Mouse (Mus musculus) heart, postnatal 14 days (tissue): ENCODE data around the gene Sema6d. TPM values are rescaled to one million over a fixed set of nuclear protein-coding genes. Genes with fewer than 3 reads are reported as not detected.
A peak's percentile ranks its signal among the peaks of the same experiment; 100 is the strongest.

Source experiments
- DNase-seq, 2 experiments: peaks; one replicate each; pipeline ENCODE4 v3.0.0; 2021 to 2022
- intact Hi-C: fragments of 180-260 bp; cut with DNase I; formaldehyde crosslinking; loops from one replicate; pipeline ENCODE4 v1.15.1; 2025
- total RNA-seq, 2 experiments: library from RNA; stranded (reverse); gene quantifications; 2 replicates each; pipeline ENCODE4 v1.2.3; 2021

Sema6d gene
- total RNA-seq, 2 experiments from 2014 or later, result 23.6 to 23.8 TPM

DNA sequence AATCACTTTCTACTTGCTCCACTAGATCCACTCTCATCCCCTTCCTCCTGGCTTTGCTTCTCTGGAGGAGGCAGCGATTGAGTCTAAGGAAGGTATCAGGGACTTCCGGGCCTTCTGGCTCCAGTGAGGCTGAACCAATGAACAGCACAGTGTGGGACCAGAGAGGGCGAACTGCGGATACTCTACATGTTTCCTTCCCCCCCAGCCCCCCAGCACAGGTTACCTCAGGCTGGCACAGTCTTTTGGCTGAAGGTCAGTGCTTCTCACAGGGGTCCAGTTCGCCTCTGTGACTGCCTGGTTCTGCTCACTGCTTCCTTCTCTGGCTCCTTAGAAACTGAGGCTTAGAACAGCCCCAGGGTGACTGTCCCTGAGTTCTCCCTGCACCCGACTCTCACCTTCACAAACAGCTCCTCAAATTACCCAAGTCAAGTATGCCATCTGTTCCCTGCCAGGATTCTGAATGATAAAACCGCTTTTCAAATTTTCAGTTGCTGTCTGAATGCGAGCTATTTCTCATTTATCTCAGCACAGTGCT, 512.7 kb downstream of the Sema6d start:
- intact Hi-C loops, result loop anchor here (10.0 kb wide), 1 partner anchor 582 kb away; no protein-coding TSS in a partner anchor
- DNase-seq, result no peak

DNA sequence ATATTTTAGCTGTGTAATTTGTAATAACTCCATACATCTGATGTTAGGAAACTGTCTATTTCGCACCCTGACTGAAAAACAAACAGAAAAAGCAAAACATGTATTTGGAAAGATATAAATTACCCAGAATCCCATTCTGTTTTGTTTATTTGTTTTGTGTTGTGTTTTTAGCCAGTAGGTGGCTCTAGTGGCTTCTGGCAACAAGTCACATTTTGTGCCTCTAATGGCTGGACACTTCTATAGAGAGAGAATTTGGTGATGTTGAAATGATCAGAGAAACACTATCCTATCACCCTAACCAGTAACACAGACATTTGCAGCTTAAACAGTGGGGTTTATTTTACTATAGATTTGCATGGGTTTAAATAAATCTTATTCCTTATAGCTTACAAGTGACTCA, 515.6 kb downstream of the Sema6d start:
- DNase-seq, result no peak
- intact Hi-C loops, result loop anchor here (5.0 to 10.0 kb wide), 3 partner anchors 137 to 579 kb away; no protein-coding TSS in a partner anchor

DNA sequence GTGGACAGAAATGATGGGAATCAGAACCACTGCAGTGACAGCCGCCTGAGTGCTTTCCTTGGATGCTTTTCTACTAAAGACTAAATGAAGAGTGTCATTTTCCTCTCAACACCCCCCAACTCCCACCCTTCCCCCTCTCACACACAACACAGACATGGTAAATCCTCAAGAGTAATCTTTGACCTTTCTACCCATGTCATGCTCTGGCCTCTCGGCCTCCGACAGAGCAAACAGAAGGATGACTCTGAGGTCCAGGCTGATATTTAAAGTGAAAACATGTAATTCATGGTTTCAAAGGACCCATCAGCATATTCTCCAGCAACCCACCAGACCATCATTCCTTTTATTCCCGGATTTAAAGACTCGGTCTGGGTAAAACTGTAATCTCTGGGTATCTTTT, 518.2 kb downstream of the Sema6d start:
- DNase-seq, result no peak
- intact Hi-C loops, result loop anchor here (2.0 to 10.0 kb wide), 5 partner anchors 53 to 577 kb away; no protein-coding TSS in a partner anchor

DNA sequence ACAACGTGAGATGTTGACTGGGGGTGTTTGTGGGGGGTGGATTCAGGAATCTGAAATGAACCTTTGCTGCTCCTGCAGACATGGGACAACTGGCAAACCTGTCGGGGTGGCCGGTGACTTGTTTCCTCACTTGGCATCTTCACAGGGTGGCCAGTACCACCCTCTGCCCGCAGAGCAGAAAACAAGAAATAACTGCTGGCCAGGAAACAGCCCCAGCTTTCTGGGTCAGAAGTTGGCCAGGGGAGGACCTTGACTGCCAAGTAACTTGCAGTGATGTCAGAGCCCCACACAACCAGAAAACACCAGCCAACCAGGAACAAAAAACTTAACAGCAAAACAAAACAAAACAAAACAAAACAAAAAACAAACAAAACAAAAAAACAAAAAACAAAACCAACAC, 518.8 kb downstream of the Sema6d start:
- intact Hi-C loops, result loop anchor here (2.0 to 10.0 kb wide), 5 partner anchors 54 to 576 kb away; no protein-coding TSS in a partner anchor
- DNase-seq, result no peak

DNA sequence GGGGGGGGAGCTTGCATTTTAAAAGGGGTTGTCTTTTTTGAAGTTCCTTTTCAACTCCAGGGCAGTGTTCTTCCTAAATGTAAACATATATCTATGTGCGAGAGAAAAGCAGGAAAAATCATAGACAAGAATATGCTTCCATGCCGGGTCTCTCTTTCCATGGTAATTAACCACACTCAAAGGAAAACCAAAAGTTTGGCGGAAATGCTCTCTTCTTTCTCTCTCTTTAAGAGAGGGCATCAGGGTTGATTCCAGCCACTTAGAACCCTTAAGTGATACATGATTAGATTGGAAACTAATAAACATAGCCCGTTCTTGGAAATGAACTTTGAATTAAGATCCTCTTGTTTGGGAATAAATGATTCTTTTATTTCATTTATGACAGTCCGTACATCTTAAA, 519.2 kb downstream of the Sema6d start:
- intact Hi-C loops, result loop anchor here (2.0 to 10.0 kb wide), 5 partner anchors 54 to 576 kb away; no protein-coding TSS in a partner anchor
- no peak for DNase-seq

DNA sequence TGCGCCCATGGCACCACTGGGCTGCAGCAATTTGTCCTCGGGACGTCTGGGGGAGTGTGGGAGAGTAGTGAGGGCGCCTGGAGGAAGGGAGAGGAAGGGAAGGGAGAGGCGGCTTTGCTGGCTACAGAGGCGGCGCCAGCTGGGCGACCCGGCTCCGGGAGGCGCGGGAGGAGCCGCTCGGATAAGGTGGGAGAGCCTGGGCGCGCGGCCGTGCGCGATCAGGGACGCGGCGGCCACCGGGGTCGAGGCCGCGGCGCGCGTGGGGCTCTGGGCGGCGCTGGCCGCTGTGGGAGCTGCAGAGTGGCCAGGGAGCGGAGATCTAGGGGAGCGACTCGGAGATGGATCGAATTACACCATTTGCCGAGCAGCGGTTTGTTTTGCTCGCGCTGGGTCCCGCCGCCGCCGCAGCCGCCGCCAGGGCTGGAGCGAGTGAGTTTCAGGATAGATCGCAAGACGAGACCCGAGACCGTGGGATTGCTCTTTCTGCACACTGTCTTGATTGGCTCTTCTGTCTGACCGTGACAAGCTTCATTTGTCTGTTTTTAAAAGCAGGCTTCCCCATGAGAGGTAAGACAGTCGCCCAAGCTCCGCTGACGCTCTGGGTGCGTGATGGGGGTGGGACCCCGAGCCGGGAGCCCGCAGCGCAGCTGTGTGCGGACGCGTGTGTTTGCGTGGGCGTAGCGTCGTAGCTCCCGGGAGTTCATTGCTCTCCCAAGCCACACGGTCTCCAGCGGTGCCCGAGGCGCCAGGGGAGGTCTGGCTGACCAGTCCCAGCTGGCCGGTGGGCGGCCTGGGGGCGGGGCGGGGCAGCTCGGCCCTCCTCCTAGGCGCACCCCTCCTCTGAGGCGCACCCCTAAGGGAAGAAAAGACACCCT, 520.2 kb downstream of the Sema6d start:
- peak; percentile 91 to 95 for DNase-seq
- intact Hi-C loops, result loop anchor here (2.0 to 10.0 kb wide), 9 partner anchors 42 to 575 kb away; no protein-coding TSS in a partner anchor

DNA sequence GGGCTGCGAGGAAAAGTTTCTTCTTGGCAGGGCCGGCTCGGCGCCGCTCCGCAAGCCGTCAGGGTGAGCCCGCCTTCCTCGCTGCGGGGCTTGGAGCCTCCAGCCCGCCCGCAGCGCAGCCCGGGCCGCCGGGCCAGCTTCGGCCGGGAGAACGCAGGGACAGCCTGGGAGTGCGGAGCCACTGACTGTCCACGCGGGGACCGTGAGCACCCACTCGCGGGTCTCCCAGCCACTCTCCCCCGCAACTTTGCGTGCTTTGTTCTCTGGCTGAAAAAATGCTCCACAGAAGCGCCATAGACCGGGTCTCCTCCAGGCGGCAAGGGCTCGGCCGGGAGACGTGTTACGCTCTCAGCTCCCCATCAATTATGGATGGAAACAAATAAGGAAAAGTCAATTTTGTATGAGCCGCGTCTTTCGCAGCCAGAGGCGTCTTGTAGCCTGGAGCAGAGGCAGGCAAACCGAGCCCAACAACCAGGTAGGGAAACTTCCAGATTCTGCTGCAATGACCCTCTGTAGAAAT, 520.9 kb downstream of the Sema6d start:
- intact Hi-C loops, result loop anchor here (2.0 to 5.0 kb wide), 4 partner anchors 42 to 510 kb away; no protein-coding TSS in a partner anchor
- DNase-seq, result no peak

DNA sequence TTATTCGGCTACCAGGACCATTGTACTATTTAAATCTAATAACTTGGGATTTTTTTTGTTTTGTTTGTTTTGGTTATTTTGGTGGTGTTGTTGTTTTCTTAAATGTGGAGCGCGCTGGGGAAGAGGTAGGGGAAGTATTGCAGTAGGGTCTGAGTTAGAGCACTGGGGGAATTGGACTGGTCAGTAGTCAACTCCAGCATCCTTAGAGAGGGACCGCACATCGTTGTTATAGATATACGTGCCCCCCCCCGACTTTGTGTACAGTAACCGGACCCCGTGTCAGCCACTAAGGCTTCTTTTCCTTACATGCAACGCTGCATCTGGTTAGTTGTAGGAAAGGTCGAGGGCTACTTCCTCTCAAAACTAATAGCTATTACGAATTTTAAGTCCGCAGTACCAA, 521.5 kb downstream of the Sema6d start:
- DNase-seq, result no peak
- intact Hi-C loops, result loop anchor here (2.0 to 5.0 kb wide), 4 partner anchors 41 to 510 kb away; no protein-coding TSS in a partner anchor

DNA sequence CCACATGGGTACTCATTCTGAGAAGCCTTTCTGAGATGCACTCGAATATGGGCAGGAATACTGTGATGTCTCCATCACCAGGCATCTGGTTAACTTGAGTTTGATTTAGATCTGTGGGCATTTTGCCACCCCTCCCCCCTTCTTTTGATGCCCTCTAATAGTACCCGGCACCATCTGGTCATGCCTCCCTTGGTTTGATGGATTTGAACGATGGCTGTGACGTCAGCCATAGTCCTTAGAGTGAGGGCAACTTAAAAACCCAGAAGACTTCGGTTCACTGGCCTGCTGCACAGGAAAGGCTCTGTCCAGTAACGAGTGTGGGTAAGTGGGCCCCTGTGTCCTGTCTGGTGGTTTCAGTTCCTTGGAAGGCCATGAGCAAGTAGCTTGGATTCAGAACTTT, 522.5 kb downstream of the Sema6d start:
- no peak for DNase-seq
- intact Hi-C loops, result loop anchor here (5.0 kb wide), 3 partner anchors 40 to 315 kb away; no protein-coding TSS in a partner anchor

DNA sequence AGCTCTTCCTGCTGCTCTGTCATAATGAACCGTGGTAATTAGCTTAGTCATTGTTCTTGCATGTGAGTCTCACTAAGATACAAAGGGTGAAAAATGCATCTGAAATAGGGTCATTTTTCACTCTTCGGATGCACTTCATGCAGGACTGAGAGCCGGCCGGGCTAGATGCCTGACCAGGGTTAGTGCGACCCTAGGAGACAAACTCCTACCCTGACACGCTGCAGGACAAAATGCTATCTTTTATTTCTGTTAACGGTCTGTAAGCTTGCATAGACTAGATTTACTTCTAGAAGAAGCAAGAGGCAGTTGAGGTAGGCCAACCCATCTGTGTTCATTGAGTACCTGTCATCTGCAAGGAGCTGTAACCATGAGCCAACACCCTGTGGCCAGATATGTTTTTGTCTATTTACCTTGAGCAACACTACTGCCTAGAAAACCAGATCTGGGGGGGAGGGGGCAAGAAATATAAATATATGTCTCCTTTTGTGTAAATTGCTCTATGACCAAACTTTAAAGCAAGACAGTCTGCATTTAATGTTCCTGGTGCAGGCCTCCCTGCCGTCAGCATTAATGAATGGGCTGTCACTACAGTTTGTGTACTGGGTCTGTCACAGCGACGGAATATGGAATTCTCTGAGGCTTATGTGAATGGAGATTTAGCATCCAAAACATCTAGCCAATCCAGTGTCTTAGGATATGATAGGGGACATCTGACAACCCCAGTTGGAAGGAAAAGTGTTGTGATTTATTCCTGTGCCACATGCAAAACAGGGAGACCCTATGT, 523.1 kb downstream of the Sema6d start:
- intact Hi-C loops, result loop anchor here (5.0 kb wide), 3 partner anchors 39 to 316 kb away; no protein-coding TSS in a partner anchor
- no peak for DNase-seq

DNA sequence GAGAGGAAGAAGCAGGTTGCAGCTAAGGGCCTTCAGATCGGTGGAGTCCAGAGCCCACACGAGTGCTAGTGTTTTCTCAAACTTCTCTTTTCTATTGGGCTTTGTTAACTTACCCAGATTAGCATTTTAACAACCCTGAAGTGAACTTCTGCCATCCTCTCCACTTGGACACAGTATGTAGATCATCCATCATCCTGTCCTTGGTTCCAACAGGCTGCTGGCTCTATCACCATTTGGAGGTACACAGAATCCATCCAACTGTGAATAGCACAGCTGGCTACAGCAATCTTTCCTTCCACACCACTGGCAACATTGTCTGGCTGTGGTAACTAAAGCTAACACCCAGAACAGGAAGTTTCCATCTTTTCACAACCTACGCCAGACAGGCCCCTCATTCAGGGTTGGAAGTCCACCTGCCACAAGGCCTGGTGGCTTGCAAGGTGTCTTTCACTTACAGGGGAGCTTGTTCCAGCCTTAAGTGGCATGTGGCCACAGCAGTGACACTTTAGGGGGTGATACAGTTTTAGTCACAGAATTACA, 524.0 kb downstream of the Sema6d start:
- intact Hi-C loops, result loop anchor here (5.0 kb wide), 3 partner anchors 39 to 316 kb away; no protein-coding TSS in a partner anchor

DNA sequence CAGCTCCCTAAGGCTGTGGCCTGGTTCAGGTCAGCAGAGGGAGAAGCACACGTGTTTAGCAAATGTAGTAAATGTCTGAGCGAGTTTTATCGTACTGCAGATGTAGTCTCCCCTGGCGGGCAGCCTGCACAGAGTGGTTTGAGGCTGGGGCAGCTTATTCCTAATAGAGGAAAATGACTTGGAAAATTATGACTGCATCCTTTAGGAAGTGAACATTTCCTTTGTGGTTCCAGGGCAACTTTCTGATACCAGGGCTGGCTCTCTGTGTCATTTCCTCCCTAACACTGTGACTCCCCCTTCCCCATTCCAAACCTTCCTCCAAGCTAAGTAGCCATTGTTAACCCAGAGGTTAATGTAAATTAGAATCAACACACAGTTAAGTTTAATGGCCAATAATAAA, 527.0 kb downstream of the Sema6d start:
- no peak for DNase-seq
- intact Hi-C loops, result no loop called here

More for the DNA sequence above, 524.0 kb downstream of the Sema6d start:
- DNase-seq, result no peak

DNA sequence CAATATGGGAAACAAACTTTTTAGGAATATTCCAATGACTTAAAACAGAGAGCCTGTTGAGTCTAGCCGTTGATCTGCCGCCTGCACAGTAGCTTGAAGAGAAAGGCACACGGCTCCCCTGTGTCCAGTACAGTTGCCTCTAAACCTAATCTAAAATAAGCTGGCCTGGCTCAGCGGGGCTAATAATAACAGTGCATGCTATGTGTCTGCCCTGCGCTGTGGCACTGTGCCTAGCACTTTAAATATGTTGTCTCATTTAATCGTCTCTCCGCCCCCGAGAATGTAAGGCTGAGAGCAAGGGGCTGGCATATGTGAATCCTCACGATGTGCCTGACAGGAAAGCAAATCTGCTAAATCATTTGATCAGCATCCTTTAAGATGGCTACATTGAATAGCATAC, 527.7 kb downstream of the Sema6d start:
- intact Hi-C loops, result no loop called here

DNA sequence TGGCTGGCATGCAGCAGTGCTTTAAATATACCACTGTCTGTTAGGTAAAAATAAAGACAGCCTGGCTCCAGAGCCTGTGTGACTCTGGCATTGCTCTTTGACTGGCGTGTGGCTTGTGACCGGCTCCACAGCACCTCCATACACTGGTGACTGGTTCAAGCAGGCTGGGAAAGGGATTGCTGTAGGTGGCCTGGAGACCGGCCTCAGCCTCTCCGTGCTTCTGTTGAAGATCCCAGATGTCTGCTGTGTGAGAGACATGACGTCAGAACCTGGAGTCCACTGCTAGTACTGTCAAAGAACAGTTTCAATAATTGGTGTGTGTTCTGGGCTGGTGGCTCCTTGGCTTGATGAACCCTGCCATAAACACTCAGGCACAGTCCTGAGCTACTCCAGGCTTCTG, 528.3 kb downstream of the Sema6d start:
- intact Hi-C loops, result no loop called here
- no peak for DNase-seq

More for the DNA sequence above, 527.7 kb downstream of the Sema6d start:
- DNase-seq, result peak; percentile 44 to 61

DNA sequence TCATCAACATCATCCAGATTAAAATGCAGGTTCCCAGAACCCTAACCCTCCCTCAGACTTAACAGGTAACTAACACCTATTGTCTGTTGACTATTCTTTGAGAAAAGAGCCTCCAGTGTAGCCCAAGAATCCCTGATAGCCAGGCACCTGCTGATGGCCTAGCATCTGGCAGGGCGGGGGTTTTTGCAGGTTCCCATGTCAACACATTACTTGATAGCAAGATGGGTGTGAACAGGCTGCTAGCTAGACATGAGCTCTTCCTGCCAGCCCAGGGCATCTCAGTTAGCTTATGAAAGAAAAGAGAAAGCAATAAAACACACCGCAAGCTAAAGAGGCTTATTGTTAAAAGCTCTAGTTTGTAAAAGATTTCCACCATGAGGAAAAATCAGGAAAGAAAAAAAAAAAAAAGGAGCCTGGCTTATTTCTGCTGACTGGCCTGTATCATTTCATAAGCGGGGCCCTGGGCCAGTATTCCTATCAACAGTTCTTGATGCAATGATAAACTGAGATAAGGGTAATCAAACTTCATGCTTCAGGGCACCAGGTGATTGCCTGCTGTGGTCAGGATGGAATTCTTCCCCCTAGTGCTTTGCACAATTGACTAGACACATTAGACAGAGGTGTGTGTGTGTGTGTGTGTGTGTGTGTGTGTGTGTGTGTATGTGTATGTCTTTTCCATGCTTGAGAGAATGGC, 528.9 kb downstream of the Sema6d start:
- intact Hi-C loops, result no loop called here
- no peak for DNase-seq

DNA sequence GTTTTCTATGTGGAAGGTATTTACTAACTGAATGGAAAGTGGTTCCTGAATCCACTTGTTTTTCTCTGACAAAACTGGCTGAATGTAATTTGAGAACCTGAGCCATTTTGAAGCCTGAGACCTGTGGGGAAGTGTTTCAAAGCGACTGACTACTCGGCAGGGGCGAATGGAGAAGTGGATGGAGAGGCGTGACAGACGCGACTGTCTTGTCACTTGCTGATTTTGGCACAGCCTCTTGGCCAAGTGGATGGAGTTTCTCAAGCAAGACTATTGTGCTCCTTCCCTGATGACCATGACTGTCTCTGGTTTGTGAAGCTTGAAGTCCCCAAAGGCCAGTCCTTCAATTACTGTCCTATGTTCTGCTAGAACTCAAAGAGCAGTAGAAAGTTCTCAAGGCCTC, 530.7 kb downstream of the Sema6d start:
- intact Hi-C loops, result no loop called here
- DNase-seq, result no peak

DNA sequence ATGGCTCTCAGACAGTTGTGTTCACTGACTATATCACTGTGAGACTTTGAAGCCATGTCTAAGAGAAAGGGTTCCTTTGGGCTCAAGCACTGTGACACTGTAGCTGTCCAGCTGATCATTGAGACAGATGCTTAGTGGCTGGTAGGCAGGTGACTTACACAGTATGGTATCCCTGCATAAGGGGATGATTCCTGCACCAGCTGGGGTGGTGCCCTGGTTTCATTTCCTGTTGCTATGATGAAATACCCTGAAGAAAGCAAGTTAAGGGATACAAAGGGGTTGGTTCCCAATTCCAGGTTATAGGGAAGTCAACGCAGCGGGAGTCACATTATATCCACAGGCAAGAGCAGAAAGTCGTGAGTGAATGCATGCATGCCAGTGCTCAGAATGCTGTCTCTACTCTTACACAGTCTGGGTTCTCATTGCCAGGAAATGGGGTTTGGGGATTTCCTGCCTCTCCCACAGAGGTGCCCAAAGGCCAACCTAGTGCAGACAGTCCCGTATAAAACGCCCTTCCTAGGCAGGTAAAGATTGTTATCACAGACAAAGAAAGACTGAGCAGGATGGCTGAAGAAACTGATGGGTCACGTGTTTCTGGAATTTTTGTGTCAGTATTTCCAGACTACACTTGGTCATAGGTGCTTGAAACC, 532.3 kb downstream of the Sema6d start:
- DNase-seq, result no peak
- intact Hi-C loops, result no loop called here

DNA sequence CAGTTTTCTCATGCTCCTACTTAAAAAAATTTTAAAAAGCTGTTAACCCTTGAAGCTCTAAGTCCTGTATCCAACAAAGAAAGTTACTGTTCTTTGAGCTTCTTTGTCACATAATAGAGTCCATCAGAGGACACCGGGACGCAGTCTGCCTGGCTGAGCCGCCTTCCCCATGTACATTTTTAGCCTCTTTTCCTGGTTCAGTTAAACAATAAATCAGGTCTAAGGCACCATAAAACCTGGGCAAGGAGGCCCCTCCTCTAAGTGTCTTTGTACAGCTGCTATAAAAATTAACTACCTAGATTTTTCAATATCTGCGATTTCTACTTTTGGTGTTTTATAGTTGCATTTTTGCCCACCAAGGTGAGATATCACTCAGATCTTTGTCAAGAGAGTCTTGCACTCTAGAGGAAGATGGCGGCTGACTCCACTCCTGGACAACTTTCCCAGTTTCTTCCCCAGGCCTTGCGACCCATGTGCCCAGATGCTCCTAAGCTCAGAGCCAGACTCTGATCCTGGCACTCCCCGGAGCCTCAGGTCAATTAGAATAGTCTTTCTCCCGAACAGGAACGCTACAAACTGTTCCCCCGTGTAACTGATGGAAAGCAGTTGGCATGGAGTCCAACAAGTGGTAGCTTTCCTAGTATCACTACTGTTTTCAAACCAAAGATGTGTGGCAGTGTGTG, 534.6 kb downstream of the Sema6d start:
- DNase-seq, result no peak
- intact Hi-C loops, result no loop called here
